Mouse (Mus musculus): Measurements from ENCODE around the gene Slc39a11.

The Slc39a11 gene

GRCm38 (mm10) chr11:113276518-113276917, 373.4 kb downstream of the Slc39a11 start:
- in situ Hi-C loops (cut with MboI; ENCODE audit: low pct_unique_long_range_greater_than_20kb in 1 of 2, low sequenced_read_pairs in 2 of 2, unreplicated experiment in 1 of 2): loop anchor here in 1 of 2 experiments (25.0 kb wide), 1 partner anchor 361 kb away; the partner anchor contains the start of gene Cog1

- in situ Hi-C loops (cut with MboI; ENCODE audit: low pct_unique_long_range_greater_than_20kb in 1 of 2, low sequenced_read_pairs in 2 of 2, unreplicated experiment in 1 of 2): no loop called here
Measured at GRCm38 (mm10) chr11:113274037-113274436, 375.8 kb downstream of the Slc39a11 start.

GRCm38 (mm10) chr11:113271857-113272256, 378.0 kb downstream of the Slc39a11 start:
- in situ Hi-C loops (cut with MboI; ENCODE audit: low pct_unique_long_range_greater_than_20kb in 1 of 2, low sequenced_read_pairs in 2 of 2, unreplicated experiment in 1 of 2): no loop called here

GRCm38 (mm10) chr11:113268831-113269319, 381.0 kb downstream of the Slc39a11 start:
- in situ Hi-C loops (cut with MboI; ENCODE audit: low pct_unique_long_range_greater_than_20kb in 1 of 2, low sequenced_read_pairs in 2 of 2, unreplicated experiment in 1 of 2): no loop called here

- in situ Hi-C loops (cut with MboI; ENCODE audit: low pct_unique_long_range_greater_than_20kb in 1 of 2, low sequenced_read_pairs in 2 of 2, unreplicated experiment in 1 of 2): no loop called here
Measured at GRCm38 (mm10) chr11:113267516-113268230, 382.2 kb downstream of the Slc39a11 start.

- in situ Hi-C loops (cut with MboI; ENCODE audit: low pct_unique_long_range_greater_than_20kb in 1 of 2, low sequenced_read_pairs in 2 of 2, unreplicated experiment in 1 of 2): no loop called here
Measured at GRCm38 (mm10) chr11:113266706-113267105, 383.2 kb downstream of the Slc39a11 start.

GRCm38 (mm10) chr11:113265567-113265966, 384.3 kb downstream of the Slc39a11 start:
- in situ Hi-C loops (cut with MboI; ENCODE audit: low pct_unique_long_range_greater_than_20kb in 1 of 2, low sequenced_read_pairs in 2 of 2, unreplicated experiment in 1 of 2): no loop called here

GRCm38 (mm10) chr11:113263971-113264370, 385.9 kb downstream of the Slc39a11 start:
- in situ Hi-C loops (cut with MboI; ENCODE audit: low pct_unique_long_range_greater_than_20kb in 1 of 2, low sequenced_read_pairs in 2 of 2, unreplicated experiment in 1 of 2): no loop called here

- in situ Hi-C loops (cut with MboI; ENCODE audit: low pct_unique_long_range_greater_than_20kb in 1 of 2, low sequenced_read_pairs in 2 of 2, unreplicated experiment in 1 of 2): no loop called here
Measured at GRCm38 (mm10) chr11:113262062-113262461, 387.8 kb downstream of the Slc39a11 start.

- in situ Hi-C loops (cut with MboI; ENCODE audit: low pct_unique_long_range_greater_than_20kb in 1 of 2, low sequenced_read_pairs in 2 of 2, unreplicated experiment in 1 of 2): no loop called here
Measured at GRCm38 (mm10) chr11:113261421-113261820, 388.5 kb downstream of the Slc39a11 start.

GRCm38 (mm10) chr11:113259712-113260382, 390.0 kb downstream of the Slc39a11 start:
- in situ Hi-C loops (cut with MboI; ENCODE audit: low pct_unique_long_range_greater_than_20kb in 1 of 2, low sequenced_read_pairs in 2 of 2, unreplicated experiment in 1 of 2): no loop called here

GRCm38 (mm10) chr11:113258016-113258415, 391.9 kb downstream of the Slc39a11 start:
- in situ Hi-C loops (cut with MboI; ENCODE audit: low pct_unique_long_range_greater_than_20kb in 1 of 2, low sequenced_read_pairs in 2 of 2, unreplicated experiment in 1 of 2): no loop called here

GRCm38 (mm10) chr11:113254653-113255052, 395.2 kb downstream of the Slc39a11 start:
- in situ Hi-C loops (cut with MboI; ENCODE audit: low pct_unique_long_range_greater_than_20kb in 1 of 2, low sequenced_read_pairs in 2 of 2, unreplicated experiment in 1 of 2): no loop called here

- in situ Hi-C loops (cut with MboI; ENCODE audit: low pct_unique_long_range_greater_than_20kb in 1 of 2, low sequenced_read_pairs in 2 of 2, unreplicated experiment in 1 of 2): no loop called here
Measured at GRCm38 (mm10) chr11:113253169-113253568, 396.7 kb downstream of the Slc39a11 start.

- in situ Hi-C loops (cut with MboI; ENCODE audit: low pct_unique_long_range_greater_than_20kb in 1 of 2, low sequenced_read_pairs in 2 of 2, unreplicated experiment in 1 of 2): no loop called here
Measured at GRCm38 (mm10) chr11:113251172-113251571, 398.7 kb downstream of the Slc39a11 start.

- in situ Hi-C loops (cut with MboI; ENCODE audit: low pct_unique_long_range_greater_than_20kb in 1 of 2, low sequenced_read_pairs in 2 of 2, unreplicated experiment in 1 of 2): no loop called here
Measured at GRCm38 (mm10) chr11:113246475-113246874, 403.4 kb downstream of the Slc39a11 start.

GRCm38 (mm10) chr11:113245666-113246065, 404.2 kb downstream of the Slc39a11 start:
- in situ Hi-C loops (cut with MboI; ENCODE audit: low pct_unique_long_range_greater_than_20kb in 1 of 2, low sequenced_read_pairs in 2 of 2, unreplicated experiment in 1 of 2): no loop called here

- in situ Hi-C loops (cut with MboI; ENCODE audit: low pct_unique_long_range_greater_than_20kb in 1 of 2, low sequenced_read_pairs in 2 of 2, unreplicated experiment in 1 of 2): no loop called here
Measured at GRCm38 (mm10) chr11:113234432-113234831, 415.4 kb downstream of the Slc39a11 start.

- in situ Hi-C loops (cut with MboI; ENCODE audit: low pct_unique_long_range_greater_than_20kb in 1 of 2, low sequenced_read_pairs in 2 of 2, unreplicated experiment in 1 of 2): no loop called here
Measured at GRCm38 (mm10) chr11:113232049-113232448, 417.8 kb downstream of the Slc39a11 start.
